Mouse (Mus musculus) thymus, adult 2 months (tissue): ENCODE measurements around the gene Ddx60.

Experiments
- CTCF ChIP-seq: fragments of 200-500 bp; IDR thresholded peaks from 2 replicates; pipeline ENCODE4 v1.5.1; 2012; ENCODE audit warnings: mild to moderate bottlenecking, control low read depth, low read length, moderate library complexity, borderline replicate concordance; ENCODE audit not compliant: control insufficient read depth, poor library complexity, insufficient read depth; ENCODE audit errors: extremely low read depth
- POLR2A ChIP-seq: fragments of 200-500 bp; IDR thresholded peaks from 2 replicates; pipeline ENCODE4 v1.6.1; 2012; ENCODE audit warnings: mild to moderate bottlenecking, low read length, control low read depth, moderate library complexity; ENCODE audit not compliant: control insufficient read depth, poor library complexity, insufficient read depth; ENCODE audit errors: extremely low read depth

DNA sequence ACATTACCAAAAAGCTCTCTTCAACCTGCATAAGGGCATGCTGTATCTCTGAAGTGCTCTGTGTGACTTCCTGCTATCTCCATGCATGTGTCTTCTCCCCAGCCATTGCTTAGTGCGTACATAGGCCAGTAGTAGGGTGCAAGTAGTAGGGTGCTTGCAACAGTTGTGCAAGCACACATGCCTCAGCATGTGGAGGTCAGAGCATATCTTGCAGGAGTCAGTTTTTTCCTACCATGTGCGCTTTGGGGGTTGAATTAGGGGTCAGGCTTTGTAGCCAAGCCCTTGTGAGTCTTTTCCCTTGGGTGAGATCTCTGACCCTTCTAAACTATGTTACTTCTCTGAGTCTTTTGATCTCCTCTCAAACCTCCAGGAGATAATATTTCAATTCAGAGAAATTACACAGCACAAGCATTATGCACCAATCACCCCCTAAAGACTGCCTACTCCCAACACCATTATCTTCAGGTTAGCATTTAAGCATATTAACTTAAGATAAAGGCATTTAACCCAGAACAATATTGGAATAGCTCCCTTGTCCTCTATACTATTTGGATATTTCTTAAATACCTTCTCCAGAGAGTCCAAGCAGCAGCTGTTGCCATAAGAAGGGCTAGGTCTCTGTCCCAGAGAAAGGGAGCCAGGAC, 8.6 kb upstream of the Ddx60 start:
- TF ChIP-seq CTCF (no peak), POLR2A (no peak)
